Comparison of ENCODE assay signal across 9 mouse cellular contexts in the genomic region with DNA sequence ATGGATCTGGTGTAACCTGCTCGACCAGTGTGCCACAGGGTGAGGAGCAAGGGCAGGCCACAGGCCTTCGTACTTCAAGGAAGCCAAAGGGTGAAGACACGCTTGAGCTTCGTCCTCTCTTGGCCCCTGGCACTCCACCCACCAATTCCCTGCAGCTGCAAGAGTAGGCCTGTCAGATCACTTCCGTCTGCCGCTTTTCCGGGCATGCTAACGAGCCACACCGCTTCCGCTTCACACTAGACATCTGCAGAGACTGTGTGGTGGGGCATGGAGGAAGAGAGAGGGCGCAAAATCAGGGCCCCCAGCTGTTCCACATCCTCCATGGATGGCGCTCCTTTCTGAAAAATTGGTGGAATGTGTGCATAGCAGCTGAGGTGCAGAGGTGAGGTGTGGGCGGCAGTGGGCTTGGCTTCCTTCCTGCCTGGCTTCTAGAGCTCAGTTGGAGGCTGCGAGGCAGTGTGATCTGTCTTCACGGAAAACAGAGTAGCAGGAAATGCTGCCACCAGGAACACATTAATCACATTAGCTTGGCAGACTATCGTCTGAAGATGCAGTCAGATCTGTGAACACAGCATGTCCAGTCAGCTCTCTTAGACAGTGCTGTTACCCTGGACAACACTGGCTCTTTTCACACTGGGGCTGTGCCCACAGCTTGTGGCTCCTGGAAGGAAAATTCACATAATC.
DNase-seq lines count a peak whose midpoint lies in the region; ATAC-seq and TF ChIP-seq lines count a peak whose summit lies in the region.
"Had no signal": no experiment of that assay in that cellular context is flagged by ENCODE, and none has a peak within 500 bp of the region (broad histone marks: within the 10 kb centered on the region; RNA-seq: fewer than 3 reads in every experiment).

No protein-coding gene starts in this region.

- peak; percentile 3 for DNase-seq in gastrocnemius, adult 18-20 months (ENCODE audit: low spot score)
- no peak for DNase-seq in gastrocnemius, adult 8-10 months (ENCODE audit: low spot score in 2 of 2)
- peak; percentile 47 for DNase-seq in fat pad, adult 2 months (ENCODE audit: extremely low read depth, low read depth, low spot score)
- peak; percentile 35 to 52 for DNase-seq in heart, postnatal 10 days
- DNase-seq in kidney, postnatal 14 days, result peak; percentile 80
- DNase-seq in lung, adult 18-20 months, result peak; percentile 13 to 40
- peak; percentile 85 for DNase-seq in thymus, adult 2 months

- H3K4me2 ChIP-seq in neural tube, embryonic 13.5 days, result peak overlapping the region; percentile 18; the same call in 1 of the 2 replicates

- no peaks in the 10 kb centered on the region for H3K27me3 ChIP-seq in neural tube, embryonic 13.5 days
- H3K27me3 ChIP-seq in thymus, adult 2 months (ENCODE audit: control insufficient read depth, insufficient read depth, low read length), result no peaks in the 10 kb centered on the region
- H3K27me3 ChIP-seq: CH12.LX had no signal

- peak overlapping the region; percentile 42 for H3K27ac ChIP-seq in neural tube, embryonic 13.5 days (replicated peaks)
- H3K27ac ChIP-seq in thymus, adult 2 months (ENCODE audit: control insufficient read depth, insufficient read depth, low read length), result peak overlapping the region; percentile 89

- peak; percentile 83 for TF ChIP-seq POLR2A in thymus, adult 2 months (IDR thresholded peaks at IDR 0.05; ENCODE audit: control insufficient read depth, extremely low read depth, insufficient read depth, low read length, poor library complexity)

- 41% methylated on average over 16 of the region's 16 CpGs for WGBS in neural tube, embryonic 13.5 days
- 4% methylated on average over 16 of the region's 16 CpGs for WGBS in thymus, adult 2 months

- H3K4me3 ChIP-seq in neural tube, embryonic 13.5 days, result no peak overlapping the region
- peak overlapping the region; percentile 64 for H3K4me3 ChIP-seq in thymus, adult 2 months (ENCODE audit: control insufficient read depth, insufficient read depth, low read length)

- TF ChIP-seq CTCF in thymus, adult 2 months (IDR thresholded peaks at IDR 0.05; ENCODE audit: borderline replicate concordance, control insufficient read depth, extremely low read depth, insufficient read depth, low read length, poor library complexity), result no peak; the same call in 1 of the 2 replicates

- intact Hi-C loops in heart, postnatal 10 days (cut with DNase I), result no loop called here

- no peaks in the 10 kb centered on the region for H3K9me3 ChIP-seq in neural tube, embryonic 13.5 days

- ATAC-seq in neural tube, embryonic 13.5 days (ENCODE audit: low read depth), result peak; percentile 74

- H3K4me1 ChIP-seq in neural tube, embryonic 13.5 days (replicated peaks), result peaks cover 8% of the 10 kb centered on the region
- H3K4me1 ChIP-seq in thymus, adult 2 months (replicated peaks; ENCODE audit: control insufficient read depth, insufficient read depth, low read length), result peaks cover 20% of the 10 kb centered on the region

- no peak overlapping the region for H3K9ac ChIP-seq in neural tube, embryonic 13.5 days

- no peaks in the 10 kb centered on the region for H3K36me3 ChIP-seq in neural tube, embryonic 13.5 days
- no peaks in the 10 kb centered on the region for H3K36me3 ChIP-seq in thymus, adult 2 months (ENCODE audit: control insufficient read depth, insufficient read depth, low read length)

Comparison
In these comparisons a context has a peak if more than half of its experiments do, and no peak if none do; other contexts are left out.
1. DNase-seq: peak in gastrocnemius, adult 18-20 months (single experiment), fat pad, adult 2 months (single experiment), heart, postnatal 10 days (2 of 2), kidney, postnatal 14 days (single experiment), lung, adult 18-20 months (2 of 2) and thymus, adult 2 months (single experiment); none in gastrocnemius, adult 8-10 months (0 of 2).